Mouse (Mus musculus) heart, embryonic 12.5 days (tissue): Measurements from ENCODE around the gene Pam. TPM values are rescaled to one million over a fixed set of nuclear protein-coding genes. Genes with fewer than 3 reads are reported as not detected.
"Not testable (repeated sequence)": the region's sequence is repeated elsewhere in the genome, so short reads cannot be mapped to it uniquely, and the experiment has no call there.

Experiments used
- ATAC-seq: fragments of 200-750 bp; cut with Nextera tagmentation; 2 replicates; pipeline ENCODE4 v1.8.0; 2017; ENCODE audit warnings: moderate TSS enrichment, moderate library complexity; ENCODE audit not compliant: insufficient number of reproducible peaks, low FRiP score
- H3K27ac ChIP-seq: fragments of 300-500 bp; sonication (generic); 2 replicates; pipeline ENCODE4 v1.5.1; 2016; ENCODE audit warnings: mild to moderate bottlenecking, moderate library complexity; ENCODE audit not compliant: poor library complexity, severe bottlenecking
- H3K27me3 ChIP-seq: fragments of 300-500 bp; sonication (generic); replicated peaks from 2 replicates; pipeline ENCODE4 v1.6.1; 2016; ENCODE audit warnings: mild to moderate bottlenecking, moderate library complexity
- H3K36me3 ChIP-seq: fragments of 300-500 bp; sonication (generic); 2 replicates; pipeline ENCODE4 v1.6.1; 2016; ENCODE audit warnings: mild to moderate bottlenecking, moderate library complexity
- H3K4me1 ChIP-seq: fragments of 300-500 bp; sonication (generic); replicated peaks from 2 replicates; pipeline ENCODE4 v1.6.1; 2016; ENCODE audit warnings: mild to moderate bottlenecking
- H3K4me2 ChIP-seq: fragments of 300-500 bp; sonication (generic); 2 replicates; pipeline ENCODE4 v1.6.1; 2016; ENCODE audit warnings: mild to moderate bottlenecking, moderate library complexity
- H3K4me3 ChIP-seq: fragments of 300-500 bp; sonication (generic); 2 replicates; pipeline ENCODE4 v1.5.1; 2016; ENCODE audit warnings: mild to moderate bottlenecking
- H3K9ac ChIP-seq: fragments of 300-500 bp; sonication (generic); 2 replicates; pipeline ENCODE4 v1.6.1; 2016; ENCODE audit warnings: mild to moderate bottlenecking, moderate library complexity
- H3K9me3 ChIP-seq: fragments of 300-500 bp; sonication (generic); replicated peaks from 2 replicates; pipeline ENCODE4 v1.6.1; 2016; ENCODE audit warnings: mild to moderate bottlenecking, moderate library complexity
- WGBS: fragments of 180-500 bp; shearing (Covaris S2); methylation state at CpG from one replicate; pipeline ENCODE4 v1.1.7; 2016; 5-methylcytosine and 5-hydroxymethylcytosine counted together
- polyA plus RNA-seq: library from polyadenylated mRNA; unstranded; fragments of >200 nt; fragmentation: Nextera tagmentation; extraction: Ambion mirVana; gene quantifications from 2 replicates; pipeline ENCODE4 v1.2.1, GENCODE M21; 2016

The Pam gene
- polyA plus RNA-seq, 1 experiment from 2014 or later: 393 TPM

- H3K27me3 ChIP-seq: no peaks in the 10 kb centered on the region
- H3K4me3 ChIP-seq: no peak overlapping the region
- WGBS: 77% methylated on average over 7 of the region's 7 CpGs
Observed at GRCm38 (mm10) chr1:97784928-97785327, 310.5 kb downstream of the Pam start.

GRCm38 (mm10) chr1:97781674-97782073 lies 313.8 kb downstream of the Pam start:
- peaks cover 6% of the 10 kb centered on the region; the same call in 1 of the 2 replicates for H3K36me3 ChIP-seq
- H3K4me2 ChIP-seq: no peak overlapping the region
- H3K4me3 ChIP-seq: no peak overlapping the region
- no peaks in the 10 kb centered on the region for H3K4me1 ChIP-seq
- no peaks in the 10 kb centered on the region for H3K9me3 ChIP-seq
- no peak overlapping the region for H3K27ac ChIP-seq
- WGBS: 88% methylated on average over 7 of the region's 7 CpGs
- H3K27me3 ChIP-seq: no peaks in the 10 kb centered on the region
- H3K9ac ChIP-seq: no peak overlapping the region
- ATAC-seq: no peak

More at GRCm38 (mm10) chr1:97784928-97785327, 310.5 kb downstream of the Pam start:
- Histone ChIP-seq H3K36me3 (no peaks in the 10 kb centered on the region), H3K27ac (no peak overlapping the region), H3K9me3 (no peaks in the 10 kb centered on the region), H3K4me1 (peaks cover 3% of the 10 kb centered on the region; the same call in 1 of the 2 replicates), H3K4me2 (no peak overlapping the region), H3K9ac (no peak overlapping the region)
- ATAC-seq: no peak

DNA sequence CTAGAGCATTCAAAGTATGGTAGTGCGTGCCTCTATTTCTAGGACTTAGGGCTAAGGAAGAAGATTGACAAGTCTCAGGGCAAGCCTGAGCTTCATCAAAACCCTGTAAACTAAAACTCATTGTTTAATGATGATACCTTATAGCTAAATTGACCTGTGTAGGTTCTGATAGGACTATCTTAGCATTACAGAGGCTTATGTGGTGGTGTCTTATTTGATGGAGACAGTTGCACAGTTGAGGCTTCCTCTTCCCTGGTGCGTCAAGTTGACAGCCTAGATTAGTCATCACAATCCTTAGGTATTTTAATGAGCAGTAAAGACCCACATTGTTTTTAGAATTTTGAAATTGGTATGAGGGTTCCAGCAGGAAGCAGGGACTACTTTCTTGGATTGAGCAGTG lies 321.5 kb downstream of the Pam start:
- ATAC-seq: no peak
- WGBS: 88% methylated on average over 2 of the region's 2 CpGs
- H3K27me3 ChIP-seq: no peaks in the 10 kb centered on the region
- no peak overlapping the region for H3K9ac ChIP-seq
- no peak overlapping the region for H3K4me3 ChIP-seq
- H3K36me3 ChIP-seq: peaks cover 8% of the 10 kb centered on the region; the same call in 1 of the 2 replicates
- H3K4me1 ChIP-seq: peaks cover 3% of the 10 kb centered on the region; the same call in 1 of the 2 replicates
- no peaks in the 10 kb centered on the region for H3K9me3 ChIP-seq
- H3K27ac ChIP-seq: no peak overlapping the region
- no peak overlapping the region for H3K4me2 ChIP-seq

GRCm38 (mm10) chr1:97773362-97773761 lies 322.1 kb downstream of the Pam start:
- H3K36me3 ChIP-seq: peaks cover 8% of the 10 kb centered on the region; the same call in 1 of the 2 replicates
- H3K27ac ChIP-seq: no peak overlapping the region
- no peaks in the 10 kb centered on the region for H3K27me3 ChIP-seq
- H3K4me1 ChIP-seq: peaks cover 3% of the 10 kb centered on the region; the same call in 1 of the 2 replicates
- H3K4me3 ChIP-seq: no peak overlapping the region
- H3K4me2 ChIP-seq: no peak overlapping the region
- WGBS: 80% methylated on average over 6 of the region's 6 CpGs
- no peak for ATAC-seq
- H3K9ac ChIP-seq: no peak overlapping the region
- H3K9me3 ChIP-seq: no peaks in the 10 kb centered on the region

- Histone ChIP-seq H3K9ac (no peak overlapping the region), H3K36me3 (0 out of 2 replicates have a peak, but pooled peaks cover 3% of the 10 kb centered on the region), H3K4me1 (peaks cover 11% of the 10 kb centered on the region; the same call in 1 of the 2 replicates), H3K9me3 (no peaks in the 10 kb centered on the region), H3K27ac (no peak overlapping the region), H3K4me2 (no peak overlapping the region), H3K27me3 (no peaks in the 10 kb centered on the region), H3K4me3 (no peak overlapping the region)
- ATAC-seq: no peak
- WGBS: 91% methylated on average over 5 of the region's 5 CpGs
Observed at GRCm38 (mm10) chr1:97771727-97772126, 323.7 kb downstream of the Pam start.

DNA sequence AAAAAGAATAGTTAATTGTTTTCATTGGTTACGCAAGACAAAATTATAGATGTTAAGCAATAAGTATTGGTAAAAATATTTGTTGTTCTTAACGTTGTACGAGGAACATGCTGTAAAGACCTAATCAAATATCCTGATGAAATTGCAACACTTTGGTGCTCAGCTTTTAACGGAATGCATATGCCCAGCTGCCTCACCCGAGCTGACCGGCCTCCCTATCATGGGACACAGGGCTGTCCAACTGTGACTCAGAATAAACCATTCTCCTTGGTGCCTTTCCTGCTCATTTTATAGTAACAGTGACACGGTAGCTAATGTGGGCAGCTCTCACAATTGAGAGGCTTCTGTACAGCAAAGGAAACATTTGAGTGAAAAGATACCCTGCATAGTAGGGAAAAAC lies 324.3 kb downstream of the Pam start:
- Histone ChIP-seq H3K9ac (no peak overlapping the region), H3K9me3 (no peaks in the 10 kb centered on the region), H3K4me3 (peak overlapping the region; percentile 10; the same call in 1 of the 2 replicates), H3K27ac (no peak overlapping the region), H3K4me2 (peak overlapping the region; percentile 52), H3K4me1 (peaks cover 11% of the 10 kb centered on the region; the same call in 1 of the 2 replicates), H3K36me3 (no peaks in the 10 kb centered on the region), H3K27me3 (no peaks in the 10 kb centered on the region)
- WGBS: 65% methylated on average over 7 of the region's 7 CpGs
- no peak for ATAC-seq

GRCm38 (mm10) chr1:97769904-97770753 lies 325.3 kb downstream of the Pam start, which contains the start of the genes Gin1 and Ppip5k2:
Gene Gin1, plus strand, starts transcription at chr1:97770172.
Gene Ppip5k2, minus strand, starts transcription at chr1:97770411.
- Histone ChIP-seq H3K36me3 (no peaks in the 10 kb centered on the region), H3K27me3 (no peaks in the 10 kb centered on the region), H3K27ac (peak within 1 kb of the TSS; percentile 96), H3K4me3 (peak within 1 kb of the TSS; percentile 98), H3K4me1 (peaks cover 13% of the 10 kb centered on the region; the same call in 1 of the 2 replicates), H3K9me3 (no peaks in the 10 kb centered on the region), H3K4me2 (peak within 1 kb of the TSS; percentile 70), H3K9ac (peak within 1 kb of the TSS; percentile 94)
- peak; percentile 98 for ATAC-seq
- WGBS: under 1% methylated on average over 64 of the region's 66 CpGs

DNA sequence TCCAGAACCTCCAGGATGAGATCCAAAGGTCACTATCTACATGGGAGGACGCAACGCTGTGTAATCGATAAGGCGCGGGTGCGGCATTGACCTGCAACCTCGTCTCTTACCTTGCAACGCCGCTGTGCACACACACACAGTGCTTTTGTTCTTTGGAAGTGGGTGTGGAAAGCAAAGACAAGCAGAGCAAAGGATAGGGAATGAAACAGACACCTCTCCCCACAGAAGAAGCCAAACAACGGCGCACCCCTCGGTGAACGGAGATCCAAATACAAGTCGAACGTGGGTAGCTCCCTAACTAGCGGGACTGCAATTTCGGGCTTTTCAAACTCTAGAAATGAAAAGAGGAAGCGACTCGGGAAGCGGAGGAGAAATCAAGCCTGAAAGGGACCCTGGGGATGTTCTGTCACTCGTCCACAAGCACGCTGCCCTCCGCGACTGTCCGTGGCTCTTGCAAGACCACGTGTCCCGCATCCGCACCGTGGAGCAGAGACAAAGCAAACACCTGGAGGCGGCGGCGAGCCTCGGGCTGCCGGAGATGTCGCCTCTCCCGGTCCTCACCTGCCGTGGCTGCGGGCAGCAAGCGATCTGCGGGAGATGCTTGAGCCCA lies 326.0 kb downstream of the Pam start:
- Histone ChIP-seq H3K9me3 (no peaks in the 10 kb centered on the region), H3K27me3 (no peaks in the 10 kb centered on the region), H3K36me3 (no peaks in the 10 kb centered on the region), H3K4me3 (peak overlapping the region; percentile 98), H3K9ac (peak overlapping the region; percentile 94), H3K4me1 (peaks cover 13% of the 10 kb centered on the region; the same call in 1 of the 2 replicates), H3K27ac (peak overlapping the region; percentile 96), H3K4me2 (peak overlapping the region; percentile 70)
- under 1% methylated on average over 40 of the region's 40 CpGs for WGBS
- peak; percentile 58 for ATAC-seq

DNA sequence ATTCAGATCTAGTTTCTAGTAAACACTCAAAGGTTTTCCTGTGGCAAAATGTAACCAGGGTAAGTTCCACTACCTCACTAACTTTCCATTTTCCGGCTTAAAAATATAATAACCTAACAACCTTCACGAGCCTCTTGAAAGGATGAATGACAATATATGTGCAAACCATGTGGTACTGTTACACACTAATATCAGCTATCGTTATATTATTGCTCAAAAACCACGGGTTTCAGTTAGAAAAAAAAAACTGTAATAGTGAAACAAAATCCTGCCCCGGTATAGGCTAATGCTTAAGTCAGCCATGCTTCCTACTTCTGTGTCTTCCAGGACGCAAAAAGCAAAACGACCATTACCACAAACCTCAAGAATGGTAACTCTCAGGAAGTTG lies 326.5 kb downstream of the Pam start:
- peak overlapping the region; percentile 94 for H3K9ac ChIP-seq
- H3K4me2 ChIP-seq: peak overlapping the region; percentile 70
- peaks cover 13% of the 10 kb centered on the region; the same call in 1 of the 2 replicates for H3K4me1 ChIP-seq
- no peaks in the 10 kb centered on the region for H3K27me3 ChIP-seq
- no peak for ATAC-seq
- H3K36me3 ChIP-seq: no peaks in the 10 kb centered on the region
- no peaks in the 10 kb centered on the region for H3K9me3 ChIP-seq
- WGBS: 10% methylated on average over 7 of the region's 7 CpGs
- peak overlapping the region; percentile 96 for H3K27ac ChIP-seq
- peak overlapping the region; percentile 98 for H3K4me3 ChIP-seq

GRCm38 (mm10) chr1:97768089-97768488 lies 327.4 kb downstream of the Pam start:
- peak overlapping the region; percentile 22 for H3K4me3 ChIP-seq
- ATAC-seq: no peak

GRCm38 (mm10) chr1:97765712-97766111 lies 329.7 kb downstream of the Pam start:
- WGBS: 72% methylated on average over 4 of the region's 4 CpGs
- peaks cover 10% of the 10 kb centered on the region for H3K4me1 ChIP-seq
- not testable (repeated sequence) for H3K9me3 ChIP-seq

More at GRCm38 (mm10) chr1:97768089-97768488, 327.4 kb downstream of the Pam start:
- Histone ChIP-seq H3K4me1 (peaks cover 13% of the 10 kb centered on the region; the same call in 1 of the 2 replicates), H3K4me2 (peak overlapping the region; percentile 41; the same call in 1 of the 2 replicates), H3K27me3 (no peaks in the 10 kb centered on the region), H3K27ac (no peak overlapping the region), H3K36me3 (no peaks in the 10 kb centered on the region), H3K9me3 (no peaks in the 10 kb centered on the region), H3K9ac (no peak overlapping the region)
- 82% methylated on average over 2 of the region's 2 CpGs for WGBS

More at GRCm38 (mm10) chr1:97765712-97766111, 329.7 kb downstream of the Pam start:
- H3K27me3 ChIP-seq, H3K4me3 ChIP-seq, H3K36me3 ChIP-seq, H3K9ac ChIP-seq, H3K27ac ChIP-seq, ATAC-seq, H3K4me2 ChIP-seq: not testable (repeated sequence)
